ENCODE assay signal across 10 mouse cellular contexts in the genomic region with DNA sequence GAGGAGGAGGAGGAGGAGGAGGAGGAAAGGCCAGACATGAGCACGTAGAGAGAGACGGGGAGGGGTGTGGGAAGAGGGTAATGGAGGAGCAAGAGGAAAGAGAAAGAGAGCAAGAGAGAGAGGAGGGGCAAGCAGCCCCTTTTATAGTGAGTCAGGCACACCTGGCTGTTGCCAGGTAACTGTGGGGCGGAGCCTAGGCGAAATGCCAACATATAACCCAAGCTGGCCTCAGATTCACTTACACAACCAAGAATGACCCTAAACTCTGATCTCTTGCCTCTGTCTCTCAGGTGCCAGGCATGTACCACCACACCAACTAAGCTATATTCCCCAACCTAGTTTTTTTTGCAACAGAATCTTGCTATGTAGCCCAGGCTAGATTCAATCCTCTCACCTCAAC. TPM values are rescaled to one million over a fixed set of nuclear protein-coding genes. Genes with fewer than 3 reads are reported as not detected.
A peak's percentile ranks its signal among the peaks of the same experiment; 100 is the strongest.
DNase-seq lines count a peak whose midpoint lies in the region; ATAC-seq and TF ChIP-seq lines count a peak whose summit lies in the region.
"Had no signal": no experiment of that assay in that cellular context is flagged by ENCODE, and none has a peak within 500 bp of the region (broad histone marks: within the 10 kb centered on the region; RNA-seq: fewer than 3 reads in every experiment).

No protein-coding gene starts in this region.

- peak overlapping the region; percentile 1; the same call in 1 of the 2 replicates for H3K9ac ChIP-seq in heart, embryonic 16.5 days (ENCODE audit: low read length)
- H3K9ac ChIP-seq in midbrain, embryonic 14.5 days (replicated peaks; ENCODE audit: low read length) = no peak overlapping the region
- no peak overlapping the region for H3K9ac ChIP-seq in midbrain, embryonic 11.5 days (ENCODE audit: low read length)
- H3K9ac ChIP-seq in forebrain, postnatal 0 days = no peak overlapping the region
- H3K9ac ChIP-seq in neural tube, embryonic 15.5 days (replicated peaks) = no peak overlapping the region

- no peak for TF ChIP-seq CTCF in forebrain, postnatal 0 days (IDR thresholded peaks at IDR 0.05; ENCODE audit: low read depth)

- peaks cover 17% of the 10 kb centered on the region for H3K36me3 ChIP-seq in heart, embryonic 16.5 days (ENCODE audit: control insufficient read depth, insufficient read depth)
- H3K36me3 ChIP-seq in midbrain, embryonic 14.5 days (ENCODE audit: control insufficient read depth, insufficient read depth, low read length) = peaks cover 24% of the 10 kb centered on the region
- peaks cover 4% of the 10 kb centered on the region for H3K36me3 ChIP-seq in midbrain, embryonic 11.5 days (ENCODE audit: control insufficient read depth, insufficient read depth, low read length)
- peaks cover 21% of the 10 kb centered on the region for H3K36me3 ChIP-seq in forebrain, postnatal 0 days (ENCODE audit: insufficient read depth)
- H3K36me3 ChIP-seq in neural tube, embryonic 15.5 days = peaks cover 19% of the 10 kb centered on the region

- no peak for ATAC-seq in heart, embryonic 16.5 days (replicated peaks; ENCODE audit: extremely low read depth, insufficient read depth, low FRiP score)
- no peak for ATAC-seq in midbrain, embryonic 14.5 days (ENCODE audit: low FRiP score, low TSS enrichment)
- ATAC-seq in midbrain, embryonic 11.5 days (ENCODE audit: low FRiP score) = no peak
- ATAC-seq in forebrain, postnatal 0 days = no peak
- ATAC-seq in neural tube, embryonic 15.5 days (ENCODE audit: low FRiP score) = no peak

- H3K9me3 ChIP-seq in heart, embryonic 16.5 days (replicated peaks; ENCODE audit: control insufficient read depth, low read length) = peaks cover 3% of the 10 kb centered on the region; the same call in 1 of the 2 replicates
- no peaks in the 10 kb centered on the region for H3K9me3 ChIP-seq in midbrain, embryonic 14.5 days (ENCODE audit: control insufficient read depth, low read length)
- H3K9me3 ChIP-seq in midbrain, embryonic 11.5 days (ENCODE audit: control insufficient read depth, low read length) = no peaks in the 10 kb centered on the region
- H3K9me3 ChIP-seq in forebrain, postnatal 0 days (ENCODE audit: low read length) = no peaks in the 10 kb centered on the region
- H3K9me3 ChIP-seq in neural tube, embryonic 15.5 days (replicated peaks) = no peaks in the 10 kb centered on the region

- H3K4me3 ChIP-seq in heart, embryonic 16.5 days (ENCODE audit: low read length) = no peak overlapping the region
- H3K4me3 ChIP-seq in midbrain, embryonic 14.5 days (replicated peaks; ENCODE audit: low read depth, low read length) = no peak overlapping the region
- H3K4me3 ChIP-seq in midbrain, embryonic 11.5 days (ENCODE audit: low read depth, low read length) = no peak overlapping the region
- H3K4me3 ChIP-seq in forebrain, postnatal 0 days (ENCODE audit: low read depth, low read length) = no peak overlapping the region
- H3K4me3 ChIP-seq in neural tube, embryonic 15.5 days (replicated peaks) = no peak overlapping the region

- no peak overlapping the region for H3K4me2 ChIP-seq in heart, embryonic 16.5 days (ENCODE audit: low read depth, low read length)
- H3K4me2 ChIP-seq in midbrain, embryonic 14.5 days (ENCODE audit: low read length) = no peak overlapping the region
- H3K4me2 ChIP-seq in midbrain, embryonic 11.5 days = no peak overlapping the region
- no peak overlapping the region for H3K4me2 ChIP-seq in forebrain, postnatal 0 days (ENCODE audit: low read depth)
- H3K4me2 ChIP-seq in neural tube, embryonic 15.5 days = no peak overlapping the region

- no peak for DNase-seq in heart, postnatal 4 days
- DNase-seq in midbrain, embryonic 14.5 days = no peak
- no peak for DNase-seq in midbrain, embryonic 11.5 days (ENCODE audit: low spot score, missing footprints)
- DNase-seq in forebrain, postnatal 0 days = no peak
- no peak for DNase-seq in adrenal gland, postnatal 10 days
- DNase-seq in left cerebral cortex, adult 11 months (ENCODE audit: low spot score) = no peak
- DNase-seq: cerebellum, adult 8-10 months had no signal

- H3K27ac ChIP-seq in heart, embryonic 16.5 days (ENCODE audit: low read length) = peak overlapping the region; percentile 66
- 0 out of 2 replicates have a peak overlapping the region, but pooled peaks have one; percentile 41 for H3K27ac ChIP-seq in midbrain, embryonic 14.5 days (replicated peaks; ENCODE audit: low read depth, low read length)
- H3K27ac ChIP-seq in midbrain, embryonic 11.5 days (ENCODE audit: low read depth, low read length) = no peak overlapping the region
- peak overlapping the region; percentile 59; the same call in 1 of the 2 replicates for H3K27ac ChIP-seq in forebrain, postnatal 0 days (ENCODE audit: low read depth, low read length)
- peak overlapping the region; percentile 51; the same call in 1 of the 2 replicates for H3K27ac ChIP-seq in neural tube, embryonic 15.5 days (replicated peaks)

- peaks cover 16% of the 10 kb centered on the region; the same call in 1 of the 2 replicates for H3K4me1 ChIP-seq in heart, embryonic 16.5 days (ENCODE audit: control insufficient read depth, insufficient read depth, low read length)
- peaks cover 12% of the 10 kb centered on the region for H3K4me1 ChIP-seq in midbrain, embryonic 14.5 days (ENCODE audit: control insufficient read depth, insufficient read depth, low read length)
- peaks cover 5% of the 10 kb centered on the region; the same call in 1 of the 2 replicates for H3K4me1 ChIP-seq in midbrain, embryonic 11.5 days (ENCODE audit: control insufficient read depth, insufficient read depth, low read length)
- H3K4me1 ChIP-seq in forebrain, postnatal 0 days (ENCODE audit: insufficient read depth) = peaks cover 5% of the 10 kb centered on the region; the same call in 1 of the 2 replicates
- peaks cover 18% of the 10 kb centered on the region for H3K4me1 ChIP-seq in neural tube, embryonic 15.5 days

- no peaks in the 10 kb centered on the region for H3K27me3 ChIP-seq in heart, embryonic 16.5 days (ENCODE audit: control insufficient read depth, insufficient read depth, low read length)
- no peaks in the 10 kb centered on the region for H3K27me3 ChIP-seq in midbrain, embryonic 14.5 days (ENCODE audit: control insufficient read depth, insufficient read depth, low read length)
- H3K27me3 ChIP-seq in midbrain, embryonic 11.5 days (ENCODE audit: control insufficient read depth, insufficient read depth, low read length) = no peaks in the 10 kb centered on the region
- H3K27me3 ChIP-seq in forebrain, postnatal 0 days (ENCODE audit: insufficient read depth, low read length) = no peaks in the 10 kb centered on the region
- no peaks in the 10 kb centered on the region for H3K27me3 ChIP-seq in neural tube, embryonic 15.5 days (replicated peaks)

- 64% methylated on average over 4 of the region's 4 CpGs for WGBS in heart, embryonic 16.5 days
- WGBS in midbrain, embryonic 14.5 days = 71% methylated on average over 4 of the region's 4 CpGs
- 64% methylated on average over 4 of the region's 4 CpGs for WGBS in midbrain, embryonic 11.5 days
- WGBS in forebrain, postnatal 0 days = 62% methylated on average over 4 of the region's 4 CpGs
- WGBS in neural tube, embryonic 15.5 days = 50% methylated on average over 4 of the region's 4 CpGs

RNA-seq across cellular contexts. Expression of a gene that starts 3.9 kb away (rescaled TPM):
- polyA plus RNA-seq in heart, embryonic 16.5 days (2015; fragmentation: Nextera tagmentation; extraction: Ambion mirVana) = 28.9 and 30.7 TPM in 2 replicates
- total RNA-seq in heart, postnatal 4 days (2021) = 10 to 100 TPM; 22.4 to 24.3 TPM
- 162 and 173 TPM in 2 replicates for polyA plus RNA-seq in midbrain, embryonic 14.5 days (2014; fragmentation: Nextera tagmentation; extraction: Ambion mirVana)
- polyA plus RNA-seq in midbrain, embryonic 11.5 days (2014; fragmentation: Nextera tagmentation; extraction: Ambion mirVana) = 28.5 and 33.4 TPM in 2 replicates
- total RNA-seq in forebrain, postnatal 0 days (2014; rRNA removed) = 205 and 251 TPM in 2 replicates
- 119 and 141 TPM in 2 replicates for polyA plus RNA-seq in forebrain, postnatal 0 days (2015; fragmentation: Nextera tagmentation; extraction: Ambion mirVana)
- polyA plus RNA-seq in neural tube, embryonic 15.5 days (2015; fragmentation: Nextera tagmentation; extraction: Ambion mirVana) = 162 and 188 TPM in 2 replicates
- total RNA-seq in adrenal gland, postnatal 10 days (2021) = 10 to 100 TPM; 31.9 to 39.9 TPM

RNA-seq across cellular contexts. Expression of a gene that starts 21.8 kb away (rescaled TPM):
- 1,158 and 1,167 TPM in 2 replicates for polyA plus RNA-seq in heart, embryonic 16.5 days (2015; fragmentation: Nextera tagmentation; extraction: Ambion mirVana)
- 100 to 1,000 TPM; 633 to 638 TPM for total RNA-seq in heart, postnatal 4 days (2021)
- 456 and 524 TPM in 2 replicates for polyA plus RNA-seq in midbrain, embryonic 14.5 days (2014; fragmentation: Nextera tagmentation; extraction: Ambion mirVana)
- 411 and 422 TPM in 2 replicates for polyA plus RNA-seq in midbrain, embryonic 11.5 days (2014; fragmentation: Nextera tagmentation; extraction: Ambion mirVana)
- 254 and 308 TPM in 2 replicates for total RNA-seq in forebrain, postnatal 0 days (2014; rRNA removed)
- polyA plus RNA-seq in forebrain, postnatal 0 days (2015; fragmentation: Nextera tagmentation; extraction: Ambion mirVana) = 564 and 623 TPM in 2 replicates
- polyA plus RNA-seq in neural tube, embryonic 15.5 days (2015; fragmentation: Nextera tagmentation; extraction: Ambion mirVana) = 492 and 530 TPM in 2 replicates
- total RNA-seq in adrenal gland, postnatal 10 days (2021) = 100 to 1,000 TPM; 722 to 784 TPM

RNA-seq across cellular contexts. Expression of a gene that starts 27.4 kb away (rescaled TPM):
- 197 and 233 TPM in 2 replicates for polyA plus RNA-seq in heart, embryonic 16.5 days (2015; fragmentation: Nextera tagmentation; extraction: Ambion mirVana)
- 10 to 100 TPM; 63.0 to 65.1 TPM for total RNA-seq in heart, postnatal 4 days (2021)
- 142 and 169 TPM in 2 replicates for polyA plus RNA-seq in midbrain, embryonic 14.5 days (2014; fragmentation: Nextera tagmentation; extraction: Ambion mirVana)
- polyA plus RNA-seq in midbrain, embryonic 11.5 days (2014; fragmentation: Nextera tagmentation; extraction: Ambion mirVana) = 250 and 254 TPM in 2 replicates
- total RNA-seq in forebrain, postnatal 0 days (2014; rRNA removed) = 22.2 and 25.1 TPM in 2 replicates
- 124 and 148 TPM in 2 replicates for polyA plus RNA-seq in forebrain, postnatal 0 days (2015; fragmentation: Nextera tagmentation; extraction: Ambion mirVana)
- 210 and 222 TPM in 2 replicates for polyA plus RNA-seq in neural tube, embryonic 15.5 days (2015; fragmentation: Nextera tagmentation; extraction: Ambion mirVana)
- 10 to 100 TPM; 46.9 to 50.7 TPM for total RNA-seq in adrenal gland, postnatal 10 days (2021)
- total RNA-seq: neutrophil, adult 5-6 weeks had no signal
